Mouse (Mus musculus): ENCODE data around the gene Tfam. TPM values are rescaled to one million over a fixed set of nuclear protein-coding genes. Genes with fewer than 3 reads are reported as not detected.
A peak's percentile ranks its signal among the peaks of the same experiment; 100 is the strongest.

Gene Tfam
- total and polyA plus RNA-seq, 2 experiments = 10.4 to 19.6 TPM

DNA sequence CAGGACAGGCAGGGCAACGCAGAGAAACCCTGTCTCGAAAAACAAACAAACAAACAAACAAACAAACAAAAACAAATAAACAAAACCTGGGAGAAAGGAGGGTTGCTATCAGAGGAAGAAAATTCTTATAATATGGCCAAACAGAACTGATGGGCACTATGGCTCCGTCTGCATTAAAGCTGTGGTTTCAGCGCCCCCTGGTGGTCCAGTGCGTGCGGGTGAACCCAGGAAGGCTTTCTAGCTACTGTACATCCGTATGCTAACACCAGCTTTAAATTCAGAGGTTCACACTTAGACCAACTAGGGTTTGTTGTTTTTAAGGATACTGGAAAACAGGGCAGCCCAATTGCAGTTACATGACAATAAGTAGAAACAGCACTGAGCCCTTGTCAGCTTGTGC lies 12.2 kb downstream of the Tfam start:
- no peak overlapping the region for H3K4me3 ChIP-seq (ENCODE audit: insufficient read depth, low read depth, low read length)
- H3K27ac ChIP-seq (replicated peaks; ENCODE audit: insufficient read depth, low read depth, low read length) = no peak overlapping the region
- TF ChIP-seq POLR2A (IDR thresholded peaks at IDR 0.05; ENCODE audit: extremely low read depth, insufficient read depth, low read length) = no peak
- TF ChIP-seq CTCF (IDR thresholded peaks at IDR 0.05; ENCODE audit: low read depth, low read length) = peak; percentile 93
- WGBS = 39% methylated on average over 7 of the region's 7 CpGs
- no peaks in the 10 kb centered on the region for H3K4me1 ChIP-seq (ENCODE audit: control insufficient read depth, insufficient read depth, low read length)
- DNase-seq (ENCODE audit: extremely low read depth, low read depth, low spot score) = peak; percentile 31
- H3K9ac ChIP-seq (ENCODE audit: low read depth, low read length) = no peak overlapping the region
- H3K27me3 ChIP-seq (ENCODE audit: control insufficient read depth, insufficient read depth, low read length) = no peaks in the 10 kb centered on the region
- H3K79me2 ChIP-seq (ENCODE audit: control insufficient read depth, insufficient read depth, low read length) = no peaks in the 10 kb centered on the region
- H3K36me3 ChIP-seq (ENCODE audit: control insufficient read depth, insufficient read depth, low read length) = peaks cover 24% of the 10 kb centered on the region

DNA sequence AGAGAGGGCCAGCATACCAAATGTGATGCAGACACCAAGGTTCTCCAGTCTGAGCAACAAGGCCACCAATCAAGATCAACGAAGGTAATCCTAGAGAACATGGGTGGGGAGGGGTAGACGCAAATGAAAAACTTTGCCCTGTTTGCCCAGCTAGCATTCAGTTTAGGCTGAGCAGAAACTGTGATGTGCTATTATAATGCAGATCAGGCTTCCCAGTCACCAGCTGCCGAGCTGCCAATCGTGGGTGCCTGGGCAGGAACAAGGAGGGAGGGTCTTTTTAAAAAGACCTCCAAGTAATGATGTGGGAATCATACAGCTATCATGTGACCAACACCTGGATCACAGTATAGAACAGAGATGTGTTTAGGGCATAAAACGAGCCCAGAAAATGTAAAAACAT lies 15.0 kb downstream of the Tfam start:
- H3K79me2 ChIP-seq (ENCODE audit: control insufficient read depth, insufficient read depth, low read length) = no peaks in the 10 kb centered on the region
- WGBS = 92% methylated on average over 5 of the region's 5 CpGs
- no peak overlapping the region for H3K27ac ChIP-seq (replicated peaks; ENCODE audit: insufficient read depth, low read depth, low read length)
- no peak overlapping the region for H3K9ac ChIP-seq (ENCODE audit: low read depth, low read length)
- TF ChIP-seq CTCF (IDR thresholded peaks at IDR 0.05; ENCODE audit: low read depth, low read length) = no peak
- TF ChIP-seq POLR2A (IDR thresholded peaks at IDR 0.05; ENCODE audit: extremely low read depth, insufficient read depth, low read length) = no peak
- no peaks in the 10 kb centered on the region for H3K4me1 ChIP-seq (ENCODE audit: control insufficient read depth, insufficient read depth, low read length)
- H3K27me3 ChIP-seq (ENCODE audit: control insufficient read depth, insufficient read depth, low read length) = no peaks in the 10 kb centered on the region
- DNase-seq (ENCODE audit: extremely low read depth, low read depth, low spot score) = no peak
- H3K36me3 ChIP-seq (ENCODE audit: control insufficient read depth, insufficient read depth, low read length) = peaks cover 9% of the 10 kb centered on the region
- H3K4me3 ChIP-seq (ENCODE audit: insufficient read depth, low read depth, low read length) = no peak overlapping the region

DNA sequence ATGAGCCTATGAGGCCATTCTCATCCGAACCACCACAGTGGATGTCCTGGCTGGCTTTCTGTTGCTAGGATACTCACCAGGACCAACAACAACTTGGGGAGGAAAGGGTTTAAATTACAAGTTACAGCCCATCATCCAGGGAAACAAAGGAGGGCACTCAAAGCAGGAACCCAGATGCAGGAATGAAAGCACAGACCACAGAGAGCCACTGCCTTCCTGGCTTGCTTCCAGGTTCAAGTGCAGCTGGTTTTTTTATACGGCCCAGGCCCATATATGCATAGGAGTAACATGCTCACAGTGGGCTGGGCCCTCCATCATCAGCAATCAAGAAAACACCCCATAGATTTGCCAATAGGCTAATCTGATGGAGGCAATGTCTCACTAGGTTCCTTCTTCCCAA lies 15.4 kb downstream of the Tfam start:
- 100% methylated on average over 2 of the region's 2 CpGs for WGBS
- peaks cover 7% of the 10 kb centered on the region; the same call in 1 of the 2 replicates for H3K36me3 ChIP-seq (ENCODE audit: control insufficient read depth, insufficient read depth, low read length)

DNA sequence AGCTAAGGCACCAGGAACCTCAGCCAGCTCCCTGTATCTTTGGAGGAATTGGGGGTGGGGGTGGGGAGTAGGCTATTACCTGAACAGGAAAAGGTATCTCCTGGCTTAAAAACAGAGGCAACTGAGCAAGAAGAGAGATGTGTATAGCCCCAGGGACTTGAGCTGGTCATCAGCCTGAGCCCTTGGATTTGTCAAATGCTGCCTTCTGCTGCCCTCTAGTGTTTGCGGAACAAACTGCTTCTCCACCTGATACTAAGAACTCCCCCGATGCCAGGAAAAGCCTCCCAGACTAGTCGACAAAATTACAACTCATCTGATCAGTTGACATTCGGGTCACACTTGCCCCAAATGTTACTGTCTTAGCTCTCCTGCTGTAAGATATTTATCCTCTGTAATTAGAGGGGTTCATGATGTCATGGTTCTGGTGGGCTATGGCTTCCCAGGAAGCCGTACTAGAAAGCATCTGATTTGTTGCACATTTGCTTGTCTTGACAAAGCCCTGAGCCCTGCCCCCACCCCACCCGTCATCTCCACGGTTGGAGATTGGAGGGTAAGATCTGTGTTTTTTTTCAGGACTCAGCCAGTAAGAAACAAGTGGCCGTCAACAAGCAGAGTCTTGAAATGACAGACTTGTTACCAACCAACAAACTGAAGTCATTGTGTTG lies 19.7 kb downstream of the Tfam start:
- no peak overlapping the region for H3K27ac ChIP-seq (replicated peaks; ENCODE audit: insufficient read depth, low read depth, low read length)
- H3K27me3 ChIP-seq (ENCODE audit: control insufficient read depth, insufficient read depth, low read length) = no peaks in the 10 kb centered on the region
- 21% methylated on average over 8 of the region's 8 CpGs for WGBS
- no peak overlapping the region for H3K9ac ChIP-seq (ENCODE audit: low read depth, low read length)
- no peaks in the 10 kb centered on the region; the same call in 1 of the 2 replicates for H3K36me3 ChIP-seq (ENCODE audit: control insufficient read depth, insufficient read depth, low read length)
- H3K4me3 ChIP-seq (ENCODE audit: insufficient read depth, low read depth, low read length) = no peak overlapping the region
- TF ChIP-seq POLR2A (IDR thresholded peaks at IDR 0.05; ENCODE audit: extremely low read depth, insufficient read depth, low read length) = no peak
- TF ChIP-seq CTCF (IDR thresholded peaks at IDR 0.05; ENCODE audit: low read depth, low read length) = peak; percentile 81
- H3K79me2 ChIP-seq (ENCODE audit: control insufficient read depth, insufficient read depth, low read length) = no peaks in the 10 kb centered on the region
- DNase-seq (ENCODE audit: extremely low read depth, low read depth, low spot score) = peak; percentile 51
- no peaks in the 10 kb centered on the region for H3K4me1 ChIP-seq (ENCODE audit: control insufficient read depth, insufficient read depth, low read length)

More for the DNA sequence above, 15.4 kb downstream of the Tfam start:
- TF ChIP-seq POLR2A (IDR thresholded peaks at IDR 0.05; ENCODE audit: extremely low read depth, insufficient read depth, low read length) = no peak
- no peak for TF ChIP-seq CTCF (IDR thresholded peaks at IDR 0.05; ENCODE audit: low read depth, low read length)
- Histone ChIP-seq H3K27ac (replicated peaks; ENCODE audit: insufficient read depth, low read depth, low read length) (no peak overlapping the region), H3K4me3 (ENCODE audit: insufficient read depth, low read depth, low read length) (no peak overlapping the region), H3K79me2 (ENCODE audit: control insufficient read depth, insufficient read depth, low read length) (no peaks in the 10 kb centered on the region), H3K27me3 (ENCODE audit: control insufficient read depth, insufficient read depth, low read length) (no peaks in the 10 kb centered on the region), H3K9ac (ENCODE audit: low read depth, low read length) (no peak overlapping the region), H3K4me1 (ENCODE audit: control insufficient read depth, insufficient read depth, low read length) (no peaks in the 10 kb centered on the region)
- DNase-seq (ENCODE audit: extremely low read depth, low read depth, low spot score) = no peak

DNA sequence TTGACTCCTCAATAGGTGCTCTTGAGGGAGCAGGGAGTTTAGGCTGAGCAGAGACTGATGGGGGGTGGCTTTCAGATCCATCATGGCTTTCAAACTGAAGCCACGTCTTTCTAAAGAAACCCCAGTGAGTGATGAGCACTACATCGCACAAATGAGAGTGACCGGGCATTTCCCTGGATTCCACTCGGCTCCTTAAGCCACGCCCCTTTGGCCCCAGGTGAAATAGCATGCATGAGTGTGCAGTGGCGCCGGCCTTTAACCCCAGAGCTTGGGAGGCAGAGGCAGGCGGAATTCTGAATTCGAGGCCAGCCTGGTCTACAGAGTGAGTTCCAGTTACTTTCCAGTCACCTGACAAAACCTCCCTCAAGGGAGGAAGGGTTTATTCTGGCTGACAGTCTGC lies 22.1 kb downstream of the Tfam start:
- no peak overlapping the region for H3K27ac ChIP-seq (replicated peaks; ENCODE audit: insufficient read depth, low read depth, low read length)
- DNase-seq (ENCODE audit: extremely low read depth, low read depth, low spot score) = no peak
- H3K36me3 ChIP-seq (ENCODE audit: control insufficient read depth, insufficient read depth, low read length) = no peaks in the 10 kb centered on the region
- H3K9ac ChIP-seq (ENCODE audit: low read depth, low read length) = no peak overlapping the region
- no peaks in the 10 kb centered on the region for H3K27me3 ChIP-seq (ENCODE audit: control insufficient read depth, insufficient read depth, low read length)
- 84% methylated on average over 9 of the region's 9 CpGs for WGBS
- H3K4me3 ChIP-seq (ENCODE audit: insufficient read depth, low read depth, low read length) = no peak overlapping the region
- TF ChIP-seq POLR2A (IDR thresholded peaks at IDR 0.05; ENCODE audit: extremely low read depth, insufficient read depth, low read length) (no peak), CTCF (IDR thresholded peaks at IDR 0.05; ENCODE audit: low read depth, low read length) (no peak)
- H3K79me2 ChIP-seq (ENCODE audit: control insufficient read depth, insufficient read depth, low read length) = no peaks in the 10 kb centered on the region
- H3K4me1 ChIP-seq (ENCODE audit: control insufficient read depth, insufficient read depth, low read length) = no peaks in the 10 kb centered on the region

DNA sequence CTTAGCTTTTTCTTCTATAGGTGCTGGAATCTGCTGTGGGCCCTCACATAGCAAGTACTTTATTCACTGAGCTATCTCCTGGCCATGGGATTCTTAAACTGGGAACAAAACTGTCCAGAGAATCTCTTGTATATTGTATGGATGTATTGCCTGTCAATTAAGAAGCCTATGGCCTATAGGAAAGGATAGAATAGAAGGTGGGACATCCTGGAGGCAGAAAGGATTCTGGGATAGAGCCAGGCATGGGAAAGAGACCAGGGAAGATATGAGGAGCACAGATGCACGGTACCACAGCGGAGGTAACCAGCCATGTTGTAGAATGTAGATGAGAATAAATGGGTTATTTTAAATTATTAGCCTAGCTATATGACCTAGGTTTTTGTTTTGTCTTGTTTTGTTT lies 36.6 kb downstream of the Tfam start:
- Histone ChIP-seq H3K79me2 (ENCODE audit: control insufficient read depth, insufficient read depth, low read length) (no peaks in the 10 kb centered on the region), H3K27ac (replicated peaks; ENCODE audit: insufficient read depth, low read depth, low read length) (no peak overlapping the region), H3K36me3 (ENCODE audit: control insufficient read depth, insufficient read depth, low read length) (no peaks in the 10 kb centered on the region), H3K9ac (ENCODE audit: low read depth, low read length) (no peak overlapping the region), H3K4me1 (ENCODE audit: control insufficient read depth, insufficient read depth, low read length) (peaks cover 5% of the 10 kb centered on the region), H3K27me3 (ENCODE audit: control insufficient read depth, insufficient read depth, low read length) (no peaks in the 10 kb centered on the region), H3K4me3 (ENCODE audit: insufficient read depth, low read depth, low read length) (no peak overlapping the region)
- DNase-seq (ENCODE audit: extremely low read depth, low read depth, low spot score) = no peak
- TF ChIP-seq POLR2A (IDR thresholded peaks at IDR 0.05; ENCODE audit: extremely low read depth, insufficient read depth, low read length) (no peak), CTCF (IDR thresholded peaks at IDR 0.05; ENCODE audit: low read depth, low read length) (no peak)
- WGBS = 94% methylated on average over 2 of the region's 2 CpGs

All from liver, adult 2 months (tissue).